Mouse (Mus musculus) lung, postnatal 0 days (tissue): ENCODE results near the gene Cdc14a. TPM values are rescaled to one million over a fixed set of nuclear protein-coding genes. Genes with fewer than 3 reads are reported as not detected.
"Not testable (repeated sequence)": the region's sequence is repeated elsewhere in the genome, so short reads cannot be mapped to it uniquely, and the experiment has no call there.

Experiments
- ATAC-seq: fragments of 200-750 bp; cut with Nextera tagmentation; 2 replicates; pipeline ENCODE4 v1.8.0; 2017; ENCODE audit warnings: moderate library complexity
- DNase-seq: peaks from one replicate; pipeline ENCODE4 v3.0.0-alpha.2; 2016; ENCODE audit warnings: low spot score
- H3K27ac ChIP-seq: fragments of 300-500 bp; sonication (generic); 2 replicates; pipeline ENCODE4 v1.5.1; 2014; ENCODE audit warnings: antibody characterized with exemption, mild to moderate bottlenecking, low read length, mixed read lengths
- H3K27me3 ChIP-seq: fragments of 300-500 bp; sonication (generic); replicated peaks from 2 replicates; pipeline ENCODE4 v1.6.1; 2014; ENCODE audit warnings: low read length, mixed read lengths; ENCODE audit not compliant: insufficient read depth
- H3K36me3 ChIP-seq: fragments of 300-500 bp; sonication (generic); 2 replicates; pipeline ENCODE4 v1.6.1; 2014; ENCODE audit warnings: low read length, mixed read lengths; ENCODE audit not compliant: insufficient read depth
- H3K4me1 ChIP-seq: fragments of 300-500 bp; sonication (generic); 2 replicates; pipeline ENCODE4 v1.6.1; 2014; ENCODE audit warnings: antibody characterized with exemption, low read depth, low read length, mixed read lengths; ENCODE audit not compliant: insufficient read depth
- H3K4me2 ChIP-seq: fragments of 300-500 bp; sonication (generic); replicated peaks from 2 replicates; pipeline ENCODE4 v1.6.1; 2014; ENCODE audit warnings: low read depth, mild to moderate bottlenecking, low read length, moderate library complexity, mixed read lengths
- H3K4me3 ChIP-seq: fragments of 300-500 bp; sonication (generic); 2 replicates; pipeline ENCODE4 v1.5.1; 2014; ENCODE audit warnings: low read depth, low read length
- H3K9ac ChIP-seq: fragments of 300-500 bp; sonication (generic); replicated peaks from 2 replicates; pipeline ENCODE4 v1.6.1; 2014; ENCODE audit warnings: low read depth, mild to moderate bottlenecking
- H3K9me3 ChIP-seq: fragments of 300-500 bp; sonication (generic); 2 replicates; pipeline ENCODE4 v1.6.1; 2016; ENCODE audit warnings: low read length, mixed read lengths
- CTCF ChIP-seq: IDR thresholded peaks from 2 replicates; pipeline ENCODE4 v1.5.1; 2016; ENCODE audit warnings: antibody characterized with exemption, mild to moderate bottlenecking
- EP300 ChIP-seq: IDR thresholded peaks from 2 replicates; pipeline ENCODE4 v1.6.1; 2016; ENCODE audit warnings: antibody characterized with exemption, mild to moderate bottlenecking, control low read depth
- WGBS: fragments of 180-500 bp; shearing (Covaris S2); extraction: QIAGEN DNeasy Blood & Tissue Kit; methylation state at CpG from one replicate; pipeline ENCODE4 v1.1.7; 2014; 5-methylcytosine and 5-hydroxymethylcytosine counted together
- polyA plus RNA-seq: library from polyadenylated mRNA; unstranded; fragments of >200 nt; fragmentation: Nextera tagmentation; extraction: Ambion mirVana; gene quantifications from 2 replicates; pipeline ENCODE4 v1.2.1, GENCODE M21; 2015

Gene Cdc14a
- polyA plus RNA-seq, 1 experiment from 2014 or later, result 8.2 TPM

GRCm38 (mm10) chr3:116355026-116355788, 68.6 kb downstream of the Cdc14a start:
- TF ChIP-seq EP300, result no peak
- TF ChIP-seq CTCF, result no peak
- H3K27me3 ChIP-seq, result no peaks in the 10 kb centered on the region
- no peaks in the 10 kb centered on the region for H3K4me1 ChIP-seq
- no peak overlapping the region for H3K4me3 ChIP-seq
- H3K27ac ChIP-seq, result no peak overlapping the region
- WGBS, result 81% methylated on average over 15 of the region's 15 CpGs
- H3K9ac ChIP-seq, result no peak overlapping the region
- DNase-seq (peak; percentile 25), ATAC-seq (no peak)
- no peaks in the 10 kb centered on the region for H3K36me3 ChIP-seq
- no peaks in the 10 kb centered on the region for H3K9me3 ChIP-seq
- H3K4me2 ChIP-seq, result no peak overlapping the region

DNA sequence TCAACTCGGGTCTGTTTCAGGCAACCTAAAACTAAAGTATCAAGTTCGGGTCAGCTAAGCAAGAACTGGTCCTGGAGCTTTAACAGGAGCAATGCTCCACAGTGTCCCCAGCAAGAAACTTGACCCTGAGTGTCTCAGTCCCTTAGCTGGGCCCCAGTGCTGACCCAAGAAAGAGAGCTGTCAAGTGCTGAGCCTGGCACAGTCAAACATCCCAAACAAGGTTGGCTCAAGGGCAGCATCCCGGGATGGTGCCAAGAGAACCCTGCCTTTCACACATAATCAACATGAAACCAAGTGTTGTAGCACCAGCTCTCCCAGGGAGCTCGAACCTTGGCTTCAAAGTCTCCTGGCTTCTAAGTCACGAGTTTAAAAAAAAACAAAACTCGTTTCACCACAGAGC, 71.3 kb downstream of the Cdc14a start:
- no peak overlapping the region for H3K27ac ChIP-seq
- no peak overlapping the region for H3K4me3 ChIP-seq
- H3K36me3 ChIP-seq, result no peaks in the 10 kb centered on the region
- no peak overlapping the region for H3K4me2 ChIP-seq
- WGBS, result 61% methylated on average over 6 of the region's 6 CpGs
- no peak overlapping the region for H3K9ac ChIP-seq
- DNase-seq (no peak), ATAC-seq (peak; percentile 35)
- H3K9me3 ChIP-seq, result no peaks in the 10 kb centered on the region
- TF ChIP-seq CTCF (no peak), EP300 (no peak)
- H3K27me3 ChIP-seq, result no peaks in the 10 kb centered on the region
- H3K4me1 ChIP-seq, result no peaks in the 10 kb centered on the region

DNA sequence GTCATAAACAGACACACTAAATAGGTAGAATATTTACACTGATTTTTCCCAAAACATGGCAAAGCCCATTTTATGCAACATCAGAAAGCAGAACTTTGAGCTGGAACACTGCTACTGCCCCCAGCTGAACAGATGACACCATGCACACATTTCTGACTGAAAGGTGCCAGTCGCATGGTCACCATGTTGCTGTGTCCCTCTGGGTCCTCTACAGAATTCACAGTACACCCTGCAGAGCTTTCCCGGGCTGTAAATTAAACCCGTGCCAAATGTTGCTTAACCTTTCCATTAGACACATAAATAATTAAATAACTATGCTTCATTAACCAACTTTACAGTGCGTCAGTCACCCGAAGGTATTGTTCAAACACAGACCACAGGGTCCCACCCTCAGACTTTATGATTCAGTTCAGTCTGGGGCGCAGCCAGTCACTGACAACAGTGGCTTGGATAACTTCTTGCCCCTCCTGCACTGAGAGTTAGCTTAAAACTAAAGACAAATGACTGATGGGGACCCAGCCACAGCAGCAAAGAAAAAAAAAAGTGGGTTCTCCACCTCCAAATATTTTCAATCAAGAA, 73.4 kb downstream of the Cdc14a start:
- ATAC-seq (no peak), DNase-seq (no peak)
- Histone ChIP-seq H3K36me3 (no peaks in the 10 kb centered on the region), H3K27me3 (no peaks in the 10 kb centered on the region), H3K27ac (no peak overlapping the region), H3K4me2 (no peak overlapping the region), H3K4me1 (no peaks in the 10 kb centered on the region), H3K9me3 (no peaks in the 10 kb centered on the region), H3K9ac (no peak overlapping the region), H3K4me3 (no peak overlapping the region)
- WGBS, result 84% methylated on average over 6 of the region's 6 CpGs
- no peak for TF ChIP-seq CTCF
- no peak for TF ChIP-seq EP300

DNA sequence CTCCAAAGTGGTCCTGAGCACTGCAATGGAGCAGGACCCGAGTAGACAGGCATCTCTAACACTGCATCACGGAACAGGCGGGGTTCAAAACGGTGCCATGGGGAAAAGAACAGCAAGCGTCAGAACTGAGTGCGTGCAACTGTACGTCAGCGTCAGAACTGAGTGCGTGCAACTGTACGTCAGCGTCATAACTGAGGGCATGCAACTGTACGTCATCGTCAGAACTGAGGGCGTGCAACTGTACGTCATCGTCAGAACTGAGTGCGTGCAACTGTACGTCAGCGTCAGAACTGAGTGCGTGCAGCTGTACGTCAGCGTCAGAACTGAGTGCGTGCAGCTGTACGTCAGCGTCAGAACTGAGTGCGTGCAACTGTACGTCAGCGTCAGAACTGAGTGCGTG, 76.3 kb downstream of the Cdc14a start:
- not testable (repeated sequence) for H3K27ac ChIP-seq, H3K4me2 ChIP-seq, H3K4me3 ChIP-seq, DNase-seq, H3K9me3 ChIP-seq, H3K27me3 ChIP-seq, H3K36me3 ChIP-seq, H3K4me1 ChIP-seq, H3K9ac ChIP-seq, ATAC-seq
- 92% methylated on average over 29 of the region's 29 CpGs for WGBS

DNA sequence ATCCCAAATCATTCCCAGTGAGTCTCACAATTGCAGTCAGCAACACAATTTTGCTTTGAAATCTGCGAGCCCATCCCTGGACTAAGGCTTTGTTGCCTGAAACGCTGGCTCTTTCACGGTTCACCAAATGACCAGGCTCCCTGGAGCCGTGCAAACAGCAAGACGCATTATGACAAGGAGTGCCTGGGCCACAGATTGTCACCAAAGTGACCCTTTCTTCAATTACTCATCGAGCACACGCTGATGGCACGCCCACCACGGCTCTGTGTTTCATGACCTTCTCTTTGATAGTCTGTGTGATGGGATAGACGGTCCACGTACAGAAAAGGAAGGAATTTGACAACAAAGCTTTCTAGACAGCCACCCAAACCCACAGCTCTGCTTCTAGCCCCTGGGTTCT, 78.6 kb downstream of the Cdc14a start:
- DNase-seq, result no peak
- H3K4me1 ChIP-seq, result no peaks in the 10 kb centered on the region
- no peaks in the 10 kb centered on the region for H3K36me3 ChIP-seq
- no peaks in the 10 kb centered on the region for H3K27me3 ChIP-seq
- TF ChIP-seq EP300, result no peak
- TF ChIP-seq CTCF, result no peak
- H3K27ac ChIP-seq, result no peak overlapping the region
- H3K4me2 ChIP-seq, result no peak overlapping the region
- ATAC-seq, result no peak
- WGBS, result 83% methylated on average over 11 of the region's 11 CpGs
- H3K4me3 ChIP-seq, result no peak overlapping the region
- H3K9me3 ChIP-seq, result no peaks in the 10 kb centered on the region
- H3K9ac ChIP-seq, result no peak overlapping the region

- H3K9ac ChIP-seq, result no peak overlapping the region
- no peak for TF ChIP-seq CTCF
- no peak for TF ChIP-seq EP300
- no peaks in the 10 kb centered on the region for H3K9me3 ChIP-seq
- DNase-seq (no peak), ATAC-seq (no peak)
- no peaks in the 10 kb centered on the region for H3K36me3 ChIP-seq
- H3K27ac ChIP-seq, result no peak overlapping the region
- H3K4me2 ChIP-seq, result no peak overlapping the region
- H3K4me3 ChIP-seq, result no peak overlapping the region
- H3K4me1 ChIP-seq, result no peaks in the 10 kb centered on the region
- H3K27me3 ChIP-seq, result no peaks in the 10 kb centered on the region
- 83% methylated on average over 5 of the region's 5 CpGs for WGBS
Measured at GRCm38 (mm10) chr3:116342251-116342650, 81.6 kb downstream of the Cdc14a start.
